Mouse (Mus musculus) bone marrow macrophage, adult 2 months (primary cell): ENCODE measurements around the gene Klra4.
"Not testable (repeated sequence)": the region's sequence is repeated elsewhere in the genome, so short reads cannot be mapped to it uniquely, and the experiment has no call there.

Source experiments
- CTCF ChIP-seq: IDR thresholded peaks from 2 replicates; pipeline ENCODE4 v1.5.1; 2012; ENCODE audit warnings: low read depth, mild to moderate bottlenecking, low read length, moderate library complexity
- POLR2A ChIP-seq: IDR thresholded peaks from 2 replicates; pipeline ENCODE4 v1.6.1; 2012; ENCODE audit warnings: mild to moderate bottlenecking, low read depth, low read length, borderline replicate concordance

DNA sequence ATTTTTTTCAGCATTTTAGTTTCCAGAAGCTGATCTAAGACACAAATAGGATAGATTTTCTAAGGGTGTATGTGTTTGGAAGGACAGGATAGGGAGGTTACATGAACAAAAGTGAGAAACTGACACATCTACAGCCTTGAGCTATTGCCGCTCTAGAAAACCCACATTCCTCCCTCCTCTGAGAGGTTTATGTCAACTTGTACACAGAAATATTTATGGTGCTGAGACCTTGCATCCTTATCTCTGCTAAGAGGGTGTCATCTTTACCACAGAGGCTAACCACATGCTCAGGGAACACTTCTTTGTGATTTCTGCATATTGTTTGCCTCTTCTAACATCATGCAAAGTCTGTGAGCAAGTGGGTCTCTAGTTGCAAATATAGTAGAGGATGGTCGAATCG is 35.7 kb upstream of the Klra4 start:
- TF ChIP-seq CTCF, POLR2A: not testable (repeated sequence)
